Mouse (Mus musculus): Measurements from ENCODE around the gene Rps21.

DNA sequence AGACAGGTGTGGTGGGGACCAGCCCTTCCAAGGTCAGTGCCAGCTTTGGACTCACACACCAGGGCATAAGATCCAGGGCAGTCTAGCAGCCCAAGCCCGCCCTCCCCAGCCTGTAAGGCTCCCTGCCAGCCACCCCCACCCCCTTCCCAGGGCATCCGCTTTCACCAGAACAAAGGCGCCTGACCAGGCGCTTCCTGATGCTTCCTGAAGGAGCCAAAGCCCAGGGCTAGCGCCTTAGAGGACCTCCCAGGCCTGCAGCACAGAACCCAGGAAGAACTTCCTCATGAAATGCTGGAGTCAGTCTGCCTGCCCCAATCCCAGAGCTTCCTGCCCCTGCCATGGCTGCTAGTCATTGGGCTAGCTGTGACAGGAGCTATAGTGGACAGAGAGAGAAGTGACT is 38.5 kb upstream of the Rps21 start:
- no peak for TF ChIP-seq POLR2A (IDR thresholded peaks at IDR 0.05; ENCODE audit: extremely low read depth, insufficient read depth, low read length)
- no peak for TF ChIP-seq CTCF (IDR thresholded peaks at IDR 0.05; ENCODE audit: low read depth, low read length)
